Mouse (Mus musculus): Measurements from ENCODE around the gene Best3.

The Best3 gene

DNA sequence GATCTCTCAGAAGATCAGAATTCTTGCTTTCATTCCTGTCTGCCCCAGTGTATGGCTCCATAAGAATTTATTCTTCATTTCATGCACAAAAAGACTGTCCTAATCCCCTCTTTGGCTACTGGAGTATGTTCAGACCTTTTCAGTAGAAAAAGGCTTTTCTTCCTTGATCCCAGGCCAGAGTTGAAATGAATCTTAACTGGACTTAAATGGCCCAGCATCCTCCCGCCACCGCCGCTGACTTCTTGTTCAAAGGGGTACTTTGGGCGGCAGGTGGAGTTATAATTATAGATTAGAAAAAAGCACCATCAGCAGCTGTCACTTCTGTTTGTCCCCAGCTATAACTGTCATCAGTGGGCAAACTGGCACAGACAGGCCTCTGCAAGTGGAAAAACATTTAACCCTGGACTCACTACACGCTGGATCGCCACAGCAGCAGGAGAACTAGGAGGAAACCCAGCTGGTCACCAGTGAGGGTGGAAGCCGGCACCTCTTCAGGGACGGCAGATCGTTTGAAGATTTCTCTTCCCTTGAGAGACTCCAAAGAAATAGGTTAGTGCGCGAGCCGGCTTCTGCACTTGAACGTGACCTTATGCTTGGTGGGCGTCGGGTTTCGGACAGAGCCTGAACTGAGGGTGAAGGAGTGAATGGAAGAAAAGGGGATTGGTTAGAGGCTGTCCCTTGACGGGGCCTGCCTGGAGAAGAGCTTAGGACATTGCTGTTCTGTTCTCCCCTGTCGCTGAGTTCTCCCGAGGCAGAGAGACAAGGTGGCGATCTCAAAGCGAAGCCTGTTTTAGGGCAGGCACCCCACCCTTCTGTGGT lies at the start of gene Best3:
Best3 (plus strand) TSS at position 51 of the 819 bp plus-strand sequence.
- DNase-seq = no peak

DNA sequence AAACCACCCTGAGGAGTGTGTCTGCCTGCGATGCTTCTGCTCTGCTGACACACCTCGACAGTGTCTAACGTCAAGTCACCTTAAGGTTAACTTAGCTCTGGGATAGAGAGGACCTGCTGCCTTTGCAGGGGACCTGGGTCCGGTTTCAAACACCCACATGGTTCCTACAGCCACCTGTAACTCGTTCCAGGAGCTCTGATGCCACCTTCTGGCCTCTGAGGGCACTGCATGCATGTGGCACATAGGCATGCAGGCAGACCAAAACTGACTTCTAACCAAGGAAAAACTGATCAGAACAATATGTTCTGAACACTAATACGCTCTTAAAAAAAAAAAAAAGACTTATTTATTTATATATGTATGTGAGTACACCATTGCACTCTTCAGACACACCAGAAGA lies 43.1 kb upstream of the Best3 start:
- peak in 1 of 2 experiments; percentile 70 for DNase-seq

DNA sequence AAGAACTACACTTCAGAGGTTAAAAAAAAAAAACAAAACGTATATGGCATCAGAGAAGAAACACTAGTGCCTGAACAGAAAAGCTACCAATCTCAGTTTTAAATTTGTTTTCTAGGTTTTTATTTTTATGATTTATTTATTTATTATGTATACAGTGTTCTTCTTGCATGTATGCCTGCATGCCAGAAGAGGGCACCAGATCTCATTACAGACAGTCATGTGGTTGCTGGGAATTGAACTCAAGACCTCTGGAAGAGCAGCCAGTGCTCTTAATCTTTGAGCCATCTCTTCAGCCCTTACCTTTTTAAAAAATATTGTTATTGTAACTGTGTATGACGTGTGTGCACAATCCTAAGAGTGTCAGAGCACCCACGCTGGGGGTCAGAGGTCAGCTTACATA lies 42.0 kb upstream of the Best3 start:
- peak; percentile 31 to 38 for DNase-seq

DNA sequence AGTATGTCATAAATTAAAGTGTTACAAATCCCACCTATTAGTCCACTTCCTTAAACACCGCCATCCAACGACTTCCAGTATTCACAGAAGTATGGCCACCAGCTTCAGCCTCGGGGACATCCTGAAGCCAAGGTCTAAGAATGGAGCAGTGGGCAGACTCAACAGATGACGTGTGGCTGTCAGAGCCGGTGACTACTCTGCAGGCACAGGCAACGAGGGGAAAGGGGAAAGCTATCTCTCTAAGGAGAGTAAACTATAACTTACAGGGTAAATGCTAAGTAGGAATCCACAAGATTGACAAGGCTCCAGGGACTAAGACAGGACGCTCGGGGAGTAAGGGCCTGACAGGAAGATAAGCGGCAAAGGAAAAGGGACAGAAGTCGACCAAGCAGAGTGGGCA lies 41.2 kb upstream of the Best3 start:
- DNase-seq = no peak

DNA sequence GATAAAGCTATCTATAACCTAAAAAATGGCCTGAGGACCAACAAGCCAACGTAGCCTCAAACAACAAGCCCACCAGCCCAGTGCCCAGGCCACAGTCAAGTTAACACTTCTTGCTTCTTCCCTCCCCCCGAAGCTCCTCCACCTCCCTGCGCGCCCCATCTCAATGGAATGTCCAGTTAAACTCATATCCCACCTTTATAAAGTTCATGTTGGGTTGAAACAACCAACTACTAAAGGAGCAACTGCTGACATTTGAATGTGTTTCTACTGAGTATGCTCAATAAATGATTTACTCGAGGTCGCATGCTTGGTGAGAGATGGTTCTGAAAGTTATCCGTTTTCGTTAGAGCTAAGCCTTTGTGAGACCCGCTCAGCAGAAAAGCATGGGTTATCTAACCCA lies 37.7 kb upstream of the Best3 start:
- DNase-seq = peak; percentile 46 to 66

DNA sequence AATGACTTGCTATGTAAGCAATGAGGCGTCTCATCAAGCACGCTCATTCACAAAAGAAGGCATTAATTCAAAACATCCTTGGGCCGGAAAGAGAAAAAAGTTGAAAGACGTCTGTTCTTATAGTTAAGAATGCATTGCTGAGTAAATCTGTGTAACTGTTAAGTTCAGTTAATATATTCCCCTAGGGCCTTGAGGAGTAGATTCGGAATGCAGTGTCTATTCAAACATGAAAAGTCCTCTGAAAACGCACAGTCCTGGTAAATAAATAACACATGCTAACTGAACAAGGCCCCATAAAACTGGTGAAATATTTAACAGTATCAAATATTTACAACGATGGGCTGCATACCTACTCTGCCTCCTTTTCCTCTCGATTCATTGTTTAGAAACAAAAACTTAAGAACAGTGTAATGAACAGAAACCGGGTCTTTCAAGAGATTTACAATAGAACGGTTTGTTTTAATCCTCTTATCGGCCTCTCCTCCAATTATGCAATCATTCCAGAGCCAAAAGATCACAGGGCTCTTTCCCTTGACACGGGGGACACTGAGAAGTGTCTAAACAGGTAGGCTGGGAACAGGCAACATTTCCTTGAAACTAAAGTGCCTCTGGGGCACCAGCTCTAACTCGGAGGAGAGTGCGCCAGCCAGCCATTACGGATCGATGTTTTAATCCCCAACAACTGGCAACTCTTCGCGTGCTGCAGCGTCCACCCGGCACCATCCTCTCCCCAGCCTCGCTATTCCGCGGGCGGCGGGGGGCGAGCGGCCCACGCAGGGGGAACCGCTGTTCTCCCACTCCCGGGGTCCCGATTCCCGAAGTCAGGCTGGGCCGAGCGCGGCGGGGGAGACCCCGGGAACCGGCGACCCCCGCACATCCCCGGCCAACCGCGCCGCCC lies 36.8 kb upstream of the Best3 start:
- peak; percentile 35 to 74 for DNase-seq

DNA sequence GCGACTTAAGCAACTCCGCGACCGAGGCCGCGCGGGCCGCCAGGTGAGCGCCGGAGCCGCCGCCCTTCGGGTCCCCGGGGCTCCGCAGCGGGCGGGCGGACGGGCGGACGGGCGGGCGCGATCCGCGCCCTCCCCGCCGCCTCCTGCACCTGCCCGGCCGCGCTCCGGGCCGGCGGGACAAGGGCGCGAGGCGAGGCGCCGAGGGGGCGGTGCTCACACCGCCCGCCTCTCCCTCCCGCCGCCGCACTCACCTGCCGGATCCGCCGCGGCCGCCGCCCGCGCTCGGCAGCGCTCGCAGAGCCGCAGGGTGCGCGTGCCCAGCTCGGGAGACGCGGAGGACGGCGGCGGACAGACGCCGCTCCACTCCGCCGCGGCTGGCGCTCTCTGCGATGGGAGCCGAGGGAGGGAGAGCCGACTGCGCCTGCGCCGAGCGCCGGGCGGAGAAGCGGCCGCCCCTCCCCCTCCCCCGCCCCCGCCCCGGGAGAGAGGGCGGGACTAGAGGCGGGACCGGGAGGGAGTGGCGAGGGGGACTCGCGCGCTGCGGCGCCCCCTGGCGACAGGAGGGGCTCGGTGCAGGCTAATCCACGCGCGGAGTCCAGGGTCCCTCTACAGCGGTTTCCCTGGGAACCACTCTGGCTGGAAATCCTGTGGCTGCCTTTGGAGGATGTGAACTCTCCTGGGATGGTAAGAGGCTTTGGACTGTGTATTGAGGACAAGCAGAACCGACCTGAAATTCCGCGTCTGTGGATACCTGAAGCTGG lies 35.9 kb upstream of the Best3 start, which contains the start of gene Rab3ip:
Rab3ip (minus strand) TSS at position 761 of the 761 bp plus-strand sequence.
- DNase-seq = peak; percentile 88 to 96

DNA sequence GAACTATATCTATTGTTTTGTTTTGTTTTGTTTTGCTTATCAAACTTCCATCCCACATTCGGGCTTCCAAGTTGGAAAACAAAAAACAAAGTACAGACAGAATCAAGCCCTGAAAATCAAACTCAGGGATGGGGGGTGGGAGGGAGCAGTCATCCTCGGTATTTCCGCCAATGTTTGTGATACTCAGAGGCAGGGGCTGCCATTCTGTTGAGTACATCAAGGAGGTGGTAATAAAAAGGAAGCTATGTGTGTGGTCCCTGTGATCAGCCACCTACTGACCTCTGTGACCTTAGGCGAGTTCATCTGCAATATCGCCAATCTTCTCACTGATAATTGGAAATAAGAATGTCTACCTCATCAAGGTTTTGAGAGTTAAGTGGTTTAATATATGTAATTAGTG lies 35.2 kb upstream of the Best3 start:
- DNase-seq = no peak

DNA sequence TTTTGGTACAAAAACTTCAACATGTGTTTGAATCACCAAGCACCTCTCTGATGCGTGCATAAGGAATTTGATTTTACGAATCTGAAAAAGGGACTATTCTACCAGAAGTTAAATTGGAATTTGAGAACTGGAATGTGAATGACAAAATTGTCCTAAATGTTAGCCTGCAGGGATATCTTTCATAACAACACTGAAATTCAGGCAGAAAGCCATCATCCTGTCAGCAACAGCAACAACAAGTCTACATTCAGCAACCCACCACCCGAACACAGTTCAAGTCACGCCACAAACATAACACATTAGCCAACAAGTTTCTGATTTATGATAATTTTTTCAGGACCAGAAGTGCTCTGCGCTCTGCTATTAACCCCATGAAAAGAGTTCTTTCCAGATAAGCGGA lies 30.9 kb upstream of the Best3 start:
- no peak for DNase-seq

DNA sequence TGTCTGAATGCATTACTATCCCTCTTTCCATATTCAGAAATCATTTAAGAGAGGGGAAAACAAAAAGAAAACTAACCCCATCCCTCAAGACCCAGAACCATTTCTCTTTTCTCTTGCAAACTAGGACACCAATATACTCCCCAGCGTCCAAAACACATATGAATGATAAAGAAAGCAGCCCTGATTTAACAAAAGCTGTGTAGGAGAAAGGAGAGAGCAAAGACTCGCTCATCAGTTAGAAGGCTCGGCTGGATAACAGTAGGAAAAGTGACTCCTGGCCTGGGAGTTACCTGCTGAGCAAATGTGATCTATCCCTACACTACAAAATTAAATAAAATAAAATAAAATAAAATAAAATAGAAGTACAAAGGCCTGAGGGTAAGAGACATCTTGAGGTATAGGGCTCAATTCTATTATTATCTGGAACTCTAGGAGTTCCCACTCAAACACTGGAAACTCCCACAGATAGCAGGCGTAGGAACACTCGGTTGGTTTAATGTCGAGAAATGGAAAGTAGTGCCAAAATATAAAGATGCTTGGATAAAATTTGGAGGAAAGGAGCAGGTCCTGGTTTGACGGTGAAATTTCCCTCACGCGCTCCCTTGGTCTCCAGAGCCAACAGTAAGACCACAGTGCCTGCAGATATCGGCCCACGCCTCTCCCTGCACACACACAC lies 29.5 kb upstream of the Best3 start:
- no peak for DNase-seq

DNA sequence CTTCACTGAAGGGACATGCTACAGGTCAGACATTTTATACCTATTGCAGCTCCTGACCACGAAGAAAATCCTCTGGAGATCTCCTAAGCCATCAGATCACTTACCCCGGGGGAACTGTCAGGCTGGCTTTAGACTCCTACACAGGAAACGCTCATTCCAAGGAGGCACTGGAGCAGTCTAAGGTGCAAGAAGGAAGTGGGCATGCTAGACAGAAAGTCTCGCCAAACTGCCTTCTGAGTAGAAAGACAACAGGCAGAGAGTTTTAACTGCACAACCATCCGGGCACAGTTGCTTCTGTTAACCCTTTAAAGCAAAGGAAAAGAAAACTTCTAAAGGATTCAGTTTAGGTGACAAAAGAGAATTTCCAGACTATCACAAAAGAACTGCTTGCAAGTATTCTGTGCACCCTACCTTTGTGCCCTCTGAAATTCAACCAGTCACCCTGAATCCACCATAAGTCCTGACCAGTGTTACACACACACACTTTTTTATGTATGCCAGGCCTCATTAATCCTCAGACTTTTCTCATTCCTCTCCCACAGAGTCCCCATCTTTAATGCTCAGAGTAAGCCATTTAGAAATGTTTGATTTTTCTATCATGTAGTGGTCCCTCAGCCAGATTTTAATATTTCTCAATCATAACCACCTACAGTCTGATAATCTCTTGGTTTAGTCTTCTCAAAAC lies 28.1 kb upstream of the Best3 start:
- peak; percentile 35 to 56 for DNase-seq

DNA sequence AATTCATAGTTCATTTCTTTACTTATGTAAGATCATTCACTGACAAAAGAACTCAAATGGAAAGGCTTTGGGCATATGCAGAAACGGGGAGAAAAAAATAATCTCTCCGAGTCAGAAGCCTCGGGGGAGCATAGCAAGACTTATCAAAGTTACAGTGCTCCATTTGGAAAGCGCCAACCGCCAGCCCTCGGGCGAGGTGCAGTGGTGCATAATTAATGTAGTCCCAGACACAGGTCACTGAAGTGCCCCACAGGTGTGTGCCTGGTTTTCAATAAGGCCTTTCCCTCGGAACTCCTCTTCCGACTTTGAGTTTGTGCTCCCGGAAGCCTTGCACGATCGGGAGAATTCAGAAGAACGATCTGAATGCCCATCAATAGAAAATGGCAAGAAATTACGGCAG lies 24.0 kb upstream of the Best3 start:
- DNase-seq = peak; percentile 43 to 52

DNA sequence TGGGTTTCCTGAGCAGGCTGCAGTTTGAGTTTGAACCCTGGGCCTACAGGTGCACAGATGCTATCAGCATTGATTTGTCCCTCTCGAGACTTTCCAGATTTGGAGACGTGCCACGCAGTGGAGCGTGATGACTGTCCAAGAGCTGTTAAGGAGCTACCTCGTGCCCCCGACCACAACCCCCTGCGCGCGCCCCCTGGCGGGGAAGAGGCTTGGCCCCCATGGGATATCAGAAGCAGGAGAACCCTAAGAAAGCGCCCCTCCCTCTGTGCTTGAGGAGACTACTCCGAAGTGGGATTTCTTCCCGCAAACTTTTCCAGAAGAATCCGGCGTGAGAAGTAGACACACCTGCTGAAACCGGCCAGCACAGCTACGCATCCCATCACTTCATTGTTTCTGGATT lies 23.3 kb upstream of the Best3 start:
- peak in 1 of 2 experiments; percentile 68 for DNase-seq

DNA sequence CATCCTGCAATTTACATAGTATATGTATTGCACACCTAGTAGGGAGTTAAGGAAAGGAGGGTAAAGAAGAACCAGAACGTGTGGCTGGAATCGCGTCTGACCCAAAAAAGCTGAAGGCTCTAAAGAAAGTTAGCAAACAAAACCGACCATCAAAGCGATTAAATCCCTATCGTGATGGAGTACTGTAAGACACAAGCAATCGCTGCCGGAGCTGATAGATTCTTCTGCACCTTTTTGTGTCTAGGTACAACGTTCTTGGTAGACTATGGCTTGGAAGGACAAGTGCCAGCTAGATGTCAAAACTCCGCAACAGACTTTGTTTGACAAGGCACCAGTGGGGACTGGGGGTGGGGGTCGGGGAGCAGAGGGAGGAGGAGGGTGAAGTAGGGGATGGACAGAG lies 22.0 kb upstream of the Best3 start:
- peak in 1 of 2 experiments; percentile 69 for DNase-seq

DNA sequence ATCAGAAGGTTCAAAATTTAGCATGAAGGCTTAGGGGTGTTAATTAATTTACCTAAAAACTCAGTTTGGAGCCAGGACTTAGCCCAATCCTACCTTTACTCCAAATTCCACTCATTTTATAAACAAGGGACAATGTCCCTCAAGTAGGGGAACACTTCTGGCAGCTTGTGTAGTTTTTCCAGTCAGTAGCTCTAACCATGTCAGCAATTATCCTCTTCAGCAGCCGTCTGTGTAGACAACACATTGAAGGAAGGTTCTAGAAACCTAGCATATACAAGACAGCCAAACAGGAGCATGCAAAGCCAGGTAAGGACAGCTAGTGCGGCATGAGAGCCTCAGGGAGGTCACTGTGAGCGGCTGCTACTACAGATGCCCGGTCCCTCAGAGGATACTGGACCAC lies 21.5 kb upstream of the Best3 start:
- peak; percentile 43 to 54 for DNase-seq

DNA sequence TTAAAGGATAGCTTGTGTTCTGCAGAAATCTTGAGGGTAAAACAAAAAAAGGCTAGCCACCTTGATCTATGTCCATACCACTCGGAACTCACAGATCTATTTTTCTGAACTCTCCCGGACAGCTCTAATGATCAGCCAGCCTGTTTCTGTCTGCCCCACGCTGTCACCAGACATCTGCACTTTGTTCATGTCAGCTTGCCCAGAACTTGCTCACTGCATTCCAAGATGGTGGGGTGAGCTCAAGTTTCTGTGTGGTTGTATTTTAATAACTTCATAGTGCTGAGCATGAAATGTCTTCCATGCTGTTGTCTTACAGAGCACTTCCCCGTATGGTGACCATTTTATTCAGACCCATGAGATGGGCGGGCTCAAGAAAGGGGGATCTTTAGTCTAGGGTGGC lies 20.8 kb upstream of the Best3 start:
- DNase-seq = peak; percentile 53 to 65

DNA sequence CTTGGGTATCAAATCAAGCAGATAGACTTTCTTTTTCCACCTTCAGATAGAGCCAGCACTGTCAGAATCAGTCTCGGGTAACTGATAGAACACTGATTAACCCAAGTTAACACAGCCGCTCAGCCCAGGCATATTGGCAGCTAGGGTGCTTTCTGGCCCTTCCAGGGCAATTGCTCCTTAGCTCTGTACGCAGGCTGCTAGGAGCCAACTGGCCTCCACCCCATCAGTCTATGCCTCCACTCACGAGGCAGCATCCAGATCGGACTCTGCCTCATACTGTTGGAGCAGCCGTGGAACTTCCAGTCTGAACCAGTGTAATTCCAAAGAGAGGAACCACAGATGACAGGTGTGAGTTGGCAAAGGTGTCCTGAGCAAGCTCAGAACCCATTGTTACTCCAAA lies 20.0 kb upstream of the Best3 start:
- peak; percentile 82 to 89 for DNase-seq

DNA sequence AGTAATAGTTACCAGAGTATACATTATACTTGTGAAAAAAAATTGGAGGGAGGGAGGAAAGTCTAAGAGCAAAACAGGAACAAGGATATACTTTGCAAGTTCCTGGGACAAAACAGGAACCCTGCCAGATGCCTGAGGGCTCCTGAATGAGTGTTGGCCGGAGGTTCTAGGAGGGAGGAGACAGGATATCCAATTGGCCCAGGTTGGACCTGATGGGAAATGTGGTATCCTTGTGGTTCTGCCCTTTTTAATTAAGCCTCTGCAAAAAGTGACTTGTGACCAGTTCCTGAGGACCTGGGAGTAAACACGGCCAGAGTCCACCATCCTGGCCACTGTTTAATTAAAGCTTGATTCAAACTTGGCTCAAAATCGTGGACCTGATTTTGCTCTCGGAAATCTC lies 17.4 kb upstream of the Best3 start:
- peak; percentile 84 to 92 for DNase-seq

DNA sequence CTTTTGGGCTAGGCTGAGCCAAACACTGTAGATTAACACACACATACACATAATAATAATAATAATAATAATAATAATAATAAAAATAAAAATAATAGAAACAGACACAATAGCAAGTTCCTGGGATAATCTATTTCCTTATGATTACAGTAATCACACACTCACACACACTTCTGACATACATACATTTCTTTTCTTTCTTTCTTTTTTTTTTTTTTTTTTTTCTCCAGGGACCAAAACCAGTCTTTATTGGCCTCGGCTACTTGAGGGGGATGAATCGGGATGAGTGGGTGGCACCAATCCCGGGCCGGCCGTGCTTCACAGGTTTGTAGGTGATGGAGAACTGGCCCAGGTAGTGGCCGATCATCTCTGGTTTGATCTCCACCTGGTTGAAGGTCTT lies 13.6 kb upstream of the Best3 start, which contains the start of gene Gm10271:
Gm10271 (minus strand) TSS at position 101 of the 400 bp plus-strand sequence.
- DNase-seq = no peak

DNA sequence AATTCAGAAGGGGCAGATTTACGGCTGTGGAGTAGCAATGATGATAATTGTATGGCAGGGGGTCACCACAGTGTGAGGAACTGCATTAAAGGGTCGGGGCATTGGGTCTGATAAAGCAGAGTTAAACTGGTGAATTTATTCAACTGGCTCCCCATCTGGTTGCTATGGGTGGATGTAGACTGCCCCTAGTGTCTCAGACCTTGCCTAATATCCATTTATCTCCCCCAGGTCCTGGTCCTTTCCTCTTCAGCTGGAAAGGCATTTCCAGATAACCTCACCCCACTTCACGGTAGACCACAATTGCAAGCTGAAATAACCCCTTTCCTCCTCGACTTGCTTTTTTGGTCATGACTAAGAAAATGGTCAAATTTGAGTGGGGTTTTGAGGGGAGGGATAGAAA lies 8.7 kb upstream of the Best3 start:
- no peak for DNase-seq

DNA sequence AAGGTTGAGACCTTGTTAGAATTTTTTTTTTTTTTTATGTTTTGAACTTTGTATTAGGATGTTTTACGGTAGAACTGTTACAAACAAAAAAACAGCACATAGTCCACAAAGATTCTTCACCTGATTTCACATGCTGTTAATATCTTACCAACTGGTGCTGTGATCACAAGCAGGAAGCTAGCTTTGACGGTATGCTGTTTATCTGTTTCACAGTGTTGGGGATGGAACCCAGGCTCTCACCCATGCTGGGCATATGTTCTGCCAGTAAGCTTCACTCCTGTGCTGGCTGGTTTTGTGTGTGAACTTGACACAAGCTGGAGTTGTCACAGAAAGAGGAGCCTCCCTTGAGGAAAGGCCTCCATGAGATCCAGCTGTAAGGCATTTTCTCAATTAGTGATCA lies 8.3 kb upstream of the Best3 start:
- DNase-seq = peak; percentile 54 to 74

DNA sequence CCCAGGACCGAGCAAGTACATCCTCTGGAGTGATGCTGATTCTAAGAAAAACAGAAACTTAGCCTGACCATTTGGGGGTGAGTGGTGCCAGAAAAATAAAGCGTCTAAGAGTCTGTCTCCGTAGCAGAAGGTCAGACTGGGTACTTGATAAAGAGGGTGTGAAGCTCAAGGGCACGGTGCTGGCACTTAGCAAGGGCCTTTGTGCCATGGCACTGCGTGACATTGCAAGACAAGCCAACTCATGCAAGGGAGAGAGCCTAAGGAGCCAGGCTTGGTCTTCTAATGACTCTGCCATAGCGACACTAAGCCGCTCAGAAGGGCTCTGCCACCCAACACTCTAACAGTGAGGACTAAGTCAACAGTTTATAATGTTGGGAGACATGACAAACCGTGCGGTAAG lies 7.3 kb upstream of the Best3 start:
- DNase-seq = peak in 1 of 2 experiments; percentile 19

Data from kidney, postnatal 36 days (tissue).